Mouse (Mus musculus) 416B (cell line): Measurements from ENCODE around the gene Snx14.
A peak's percentile ranks its signal among the peaks of the same experiment; 100 is the strongest.

ENCODE experiments used
- DNase-seq: peaks from one replicate; pipeline ENCODE4 v3.0.0; 2011; ENCODE audit warnings: low read depth

Snx14 gene

GRCm38 (mm10) chr9:88342701-88343100, 96.1 kb downstream of the Snx14 start:
- DNase-seq, result no peak

GRCm38 (mm10) chr9:88342241-88342640, 96.5 kb downstream of the Snx14 start:
- DNase-seq, result no peak

GRCm38 (mm10) chr9:88340819-88341218, 97.9 kb downstream of the Snx14 start:
- DNase-seq, result no peak

GRCm38 (mm10) chr9:88335839-88336238, 102.9 kb downstream of the Snx14 start:
- DNase-seq, result no peak

GRCm38 (mm10) chr9:88332447-88332846, 106.3 kb downstream of the Snx14 start:
- DNase-seq, result no peak

GRCm38 (mm10) chr9:88330316-88330715, 108.4 kb downstream of the Snx14 start:
- DNase-seq, result no peak

- no peak for DNase-seq
Observed at GRCm38 (mm10) chr9:88329166-88329748, 109.5 kb downstream of the Snx14 start.

GRCm38 (mm10) chr9:88328666-88329065, 110.1 kb downstream of the Snx14 start:
- DNase-seq, result no peak

GRCm38 (mm10) chr9:88326930-88327901, 111.5 kb downstream of the Snx14 start, which contains the start of gene Nt5e:
Nt5e (plus strand) TSS chr9:88327197.
- peak; percentile 83 for DNase-seq
